Mouse (Mus musculus): Measurements from ENCODE around the gene Adamts13.

Adamts13 gene

DNA sequence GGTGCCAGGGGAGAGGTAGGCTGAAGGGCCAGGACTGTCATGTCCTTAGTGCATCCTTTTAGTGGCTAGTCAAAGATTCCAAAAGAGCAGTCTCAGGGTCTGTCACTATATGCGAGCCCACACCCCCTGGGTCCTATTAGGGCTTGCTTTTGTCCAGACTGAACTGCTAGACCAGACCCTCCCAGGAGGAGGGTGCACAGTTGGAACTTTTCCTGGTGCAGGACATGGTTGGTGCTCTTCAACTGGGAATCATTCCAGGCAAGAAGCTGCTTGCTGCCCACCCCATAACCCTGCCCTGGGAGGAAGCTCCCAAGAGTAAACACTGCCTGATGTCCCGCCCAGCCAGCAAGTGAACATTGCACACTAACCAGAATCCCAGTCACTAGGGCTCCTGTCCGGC is at the start of gene Adamts13:
TSS of gene Adamts13 (plus strand) at position 301 of the 400 bp plus-strand sequence.
- DNase-seq: no peak

DNA sequence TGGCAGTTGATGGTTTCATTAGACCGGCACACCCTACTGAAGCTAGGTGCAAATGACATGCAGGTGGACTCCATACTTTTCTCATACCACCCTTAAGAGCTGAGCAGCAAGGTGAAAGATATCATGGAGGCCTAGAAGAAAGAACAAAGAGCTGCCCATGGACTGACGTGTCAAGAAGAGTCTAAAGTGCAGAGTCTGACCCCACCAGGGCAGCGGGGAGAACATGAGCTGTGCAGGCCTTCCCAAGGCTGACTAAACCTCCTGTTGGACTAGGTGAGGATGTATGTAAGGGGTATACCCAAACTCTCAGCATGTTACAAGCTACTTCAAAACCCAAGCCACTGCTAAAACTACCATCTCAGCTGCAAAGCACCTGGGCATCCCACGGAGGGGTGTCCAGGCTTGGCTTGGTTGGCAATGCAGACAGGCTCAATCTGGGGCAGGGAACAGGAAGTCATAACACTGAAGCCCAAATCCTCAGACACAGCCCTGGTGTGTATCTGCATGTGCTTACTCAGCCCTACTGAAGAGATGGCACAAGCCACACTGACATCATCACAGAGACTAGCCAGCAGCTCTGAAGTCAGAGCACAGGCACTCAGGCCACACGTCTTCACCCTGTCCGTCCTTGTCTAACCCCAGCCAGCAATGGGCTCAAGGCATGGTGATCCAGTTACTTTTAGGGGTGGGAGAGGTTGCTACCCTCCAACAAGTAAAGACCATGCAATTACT is 45.3 kb upstream of the Adamts13 start:
- DNase-seq: no peak

DNA sequence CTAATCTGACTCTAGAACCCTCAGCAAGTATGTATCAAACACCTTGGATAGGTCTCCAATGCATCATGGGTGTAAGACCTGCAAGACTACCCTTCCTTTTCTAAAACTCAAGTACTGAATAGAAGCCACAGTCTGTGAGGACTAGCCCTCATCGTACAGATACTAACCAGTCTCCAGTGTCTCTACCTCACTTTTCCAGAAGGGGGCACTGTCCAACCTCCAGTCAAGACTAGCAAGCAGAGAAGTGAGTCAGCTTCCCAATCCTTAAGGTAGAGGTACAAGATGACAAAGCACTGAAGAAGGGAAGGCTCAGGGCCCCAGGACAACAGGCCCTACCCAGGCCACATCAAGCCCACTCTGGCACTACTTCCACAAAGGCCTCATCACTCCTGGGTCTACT is 42.8 kb upstream of the Adamts13 start:
- peak; percentile 62 to 75 for DNase-seq

DNA sequence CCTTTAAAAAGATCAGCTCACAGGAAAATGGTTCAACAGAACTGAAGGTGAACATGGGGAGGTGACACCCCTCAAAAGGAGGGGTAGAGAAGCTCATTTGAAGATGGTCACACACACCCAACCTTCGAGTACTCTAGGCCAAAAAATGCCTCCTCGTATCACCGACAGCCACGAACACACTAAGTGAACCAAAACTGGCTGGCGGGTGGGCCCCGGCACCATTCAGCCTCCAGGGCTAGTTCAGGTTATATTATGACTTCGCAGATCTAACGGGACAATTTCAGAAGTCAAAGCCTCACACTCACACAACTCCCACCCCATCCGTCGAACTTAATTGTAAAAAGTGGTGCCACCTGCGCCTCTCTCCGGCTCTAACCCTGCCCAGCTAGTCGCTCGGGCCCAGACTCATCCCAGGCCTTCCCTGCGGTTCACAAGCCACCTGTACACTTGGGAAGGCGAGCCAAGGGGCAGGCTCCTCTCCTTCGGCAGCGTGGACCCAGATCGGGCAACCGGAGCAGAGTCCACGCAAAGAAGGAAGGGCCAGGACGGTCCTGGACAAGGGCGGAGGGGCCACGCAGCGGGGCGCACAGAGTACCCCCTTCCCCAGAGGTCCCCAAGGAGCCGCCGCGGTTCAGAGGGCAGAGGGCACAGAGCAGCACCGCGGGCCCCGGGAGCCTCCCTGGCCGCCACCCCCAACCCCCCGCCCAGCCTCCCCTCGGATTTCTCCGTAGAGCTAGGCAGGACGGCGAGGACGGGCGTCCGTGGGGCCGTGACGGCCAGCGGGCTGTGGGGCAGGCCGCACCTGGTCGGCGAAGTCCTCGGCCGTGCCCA is 40.5 kb upstream of the Adamts13 start:
- peak in 1 of 2 experiments; percentile 70 for DNase-seq

DNA sequence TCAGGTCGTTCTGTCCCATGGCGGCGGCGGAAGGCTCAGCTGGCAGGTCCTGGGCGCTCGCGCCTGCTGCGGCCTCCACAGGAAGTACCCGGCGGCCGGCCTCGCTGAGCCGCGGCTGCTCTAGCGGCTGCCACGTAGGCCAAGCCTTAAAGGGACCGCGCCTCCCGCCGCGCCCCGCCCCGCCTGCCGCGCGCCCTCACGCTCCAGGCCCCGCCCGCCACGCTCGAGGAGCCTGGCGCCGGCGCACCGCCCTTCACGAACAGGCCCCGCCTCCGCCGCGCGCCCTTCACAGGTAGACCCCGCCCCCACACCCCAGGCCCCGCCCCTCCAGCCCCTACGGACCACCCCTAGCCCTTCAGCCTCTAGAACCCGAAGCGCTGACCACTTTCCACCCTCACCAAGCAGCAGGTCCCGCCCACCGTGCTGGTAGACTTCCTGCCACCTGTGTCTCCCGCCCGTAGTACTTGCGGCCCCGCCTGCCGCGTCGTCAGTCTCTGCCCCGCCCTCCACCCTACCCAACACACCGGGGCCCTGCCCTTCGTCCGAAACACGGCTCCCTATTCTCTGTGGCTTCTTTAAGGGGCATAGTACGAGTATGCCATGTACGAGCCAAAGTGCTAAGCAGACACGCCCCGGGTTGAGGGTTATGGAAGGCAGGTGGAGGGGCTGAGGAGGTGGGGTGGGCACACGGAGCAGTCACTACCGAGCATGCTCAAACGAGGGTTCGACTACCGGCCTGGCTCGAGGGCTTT is 39.7 kb upstream of the Adamts13 start, which contains the start of the genes Surf4 and Stkld1:
TSS of gene Surf4 (minus strand) at position 625 of the 752 bp plus-strand sequence.
TSS of gene Stkld1 (plus strand) at position 744 of the 752 bp plus-strand sequence.
- peak; percentile 96 to 98 for DNase-seq

DNA sequence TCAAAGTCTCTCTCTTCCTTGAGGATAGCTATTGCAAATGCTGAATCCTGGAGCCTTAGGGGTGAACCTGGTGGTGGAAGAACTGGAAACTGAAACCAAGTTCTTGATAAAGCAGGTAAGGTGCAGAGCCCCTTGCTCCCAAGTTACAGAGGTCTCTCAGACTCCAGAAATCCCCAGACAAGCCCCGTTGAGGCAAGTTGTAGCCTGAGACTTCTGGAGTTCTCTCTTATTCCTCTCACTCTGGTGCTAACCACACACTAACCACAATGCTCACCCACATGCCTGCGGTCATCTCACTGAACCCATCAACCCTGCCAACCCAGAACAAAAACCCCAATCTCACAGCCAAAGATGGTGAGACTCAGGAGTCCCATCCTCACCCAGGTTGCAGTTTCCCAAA is 37.9 kb upstream of the Adamts13 start:
- no peak for DNase-seq

DNA sequence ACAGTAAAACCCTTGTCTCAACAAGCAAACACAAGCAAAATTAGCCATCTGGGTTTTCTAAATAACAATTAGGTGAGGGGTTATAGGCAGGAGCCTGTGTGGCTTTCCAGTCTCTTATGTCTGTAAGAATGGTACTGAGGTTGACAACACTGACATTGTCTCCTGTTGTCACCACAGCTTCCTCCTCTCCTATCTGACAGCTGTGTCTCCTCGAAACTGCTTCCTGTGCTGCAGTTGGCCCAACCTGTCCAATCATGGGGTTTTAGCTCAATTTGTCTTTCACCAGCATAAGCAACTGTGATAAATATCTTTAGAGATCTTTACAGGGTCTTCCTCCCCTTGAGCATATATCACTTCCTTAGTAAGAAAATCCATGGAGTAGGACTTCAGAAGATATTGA is 36.8 kb upstream of the Adamts13 start:
- no peak for DNase-seq

DNA sequence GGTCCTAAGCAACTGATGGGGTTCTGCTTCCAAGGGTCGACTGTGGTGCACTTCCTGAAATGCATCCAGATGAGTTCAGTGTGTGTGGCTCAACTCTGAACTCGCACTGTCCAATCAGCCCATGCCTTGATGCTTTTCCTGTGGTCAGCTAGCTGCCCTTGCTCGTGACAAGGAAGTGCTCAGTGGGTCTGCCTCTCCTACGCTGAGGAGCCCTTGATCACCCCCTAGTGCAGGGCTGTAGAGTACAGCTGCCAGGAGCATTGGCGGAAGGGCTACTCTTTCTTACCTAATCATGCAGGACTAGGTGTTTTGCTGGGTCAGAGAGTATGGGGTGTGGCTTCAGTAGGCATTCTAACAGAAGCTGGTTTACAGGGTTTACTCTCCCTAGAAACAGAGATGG is 31.7 kb upstream of the Adamts13 start:
- DNase-seq: peak in 1 of 2 experiments; percentile 35

DNA sequence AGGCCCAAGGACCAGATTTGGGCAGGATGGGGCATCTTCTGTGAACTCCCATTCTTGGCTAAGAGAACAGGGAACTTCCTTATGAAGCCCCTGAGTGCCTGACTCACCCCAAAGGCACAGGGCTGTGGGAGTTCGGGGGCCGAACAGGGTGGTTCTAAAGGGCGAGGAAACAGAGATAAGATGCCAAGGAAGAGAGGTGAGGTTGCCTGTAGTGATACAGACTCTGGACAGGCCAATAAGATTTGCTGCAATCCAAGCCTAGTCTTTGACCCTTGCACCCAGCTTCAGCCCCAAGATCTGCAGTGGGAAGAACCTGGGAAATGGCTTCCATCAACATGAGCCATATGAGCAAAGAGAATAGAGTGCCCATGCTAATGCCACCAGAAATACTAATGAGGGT is 30.0 kb upstream of the Adamts13 start:
- DNase-seq: no peak

DNA sequence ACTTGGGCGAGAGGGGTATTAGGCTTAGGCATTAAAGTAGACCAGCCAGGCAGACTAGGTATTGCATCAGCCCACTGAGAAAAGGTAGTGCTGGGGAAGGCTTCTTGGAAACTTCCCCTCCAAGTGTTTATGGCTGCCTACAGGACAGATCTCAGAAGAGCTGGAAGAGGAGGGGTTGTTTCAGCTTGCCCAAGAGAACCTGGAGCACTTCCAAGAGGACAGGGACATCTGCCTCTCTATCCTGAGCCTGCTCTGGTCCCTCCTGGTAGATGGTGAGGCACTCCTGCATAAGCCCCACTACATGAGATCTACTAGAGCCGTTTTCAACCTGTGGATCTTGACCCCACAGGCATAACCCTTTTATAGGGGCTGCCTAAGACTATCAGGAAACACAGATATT is 22.8 kb upstream of the Adamts13 start:
- DNase-seq: no peak

DNA sequence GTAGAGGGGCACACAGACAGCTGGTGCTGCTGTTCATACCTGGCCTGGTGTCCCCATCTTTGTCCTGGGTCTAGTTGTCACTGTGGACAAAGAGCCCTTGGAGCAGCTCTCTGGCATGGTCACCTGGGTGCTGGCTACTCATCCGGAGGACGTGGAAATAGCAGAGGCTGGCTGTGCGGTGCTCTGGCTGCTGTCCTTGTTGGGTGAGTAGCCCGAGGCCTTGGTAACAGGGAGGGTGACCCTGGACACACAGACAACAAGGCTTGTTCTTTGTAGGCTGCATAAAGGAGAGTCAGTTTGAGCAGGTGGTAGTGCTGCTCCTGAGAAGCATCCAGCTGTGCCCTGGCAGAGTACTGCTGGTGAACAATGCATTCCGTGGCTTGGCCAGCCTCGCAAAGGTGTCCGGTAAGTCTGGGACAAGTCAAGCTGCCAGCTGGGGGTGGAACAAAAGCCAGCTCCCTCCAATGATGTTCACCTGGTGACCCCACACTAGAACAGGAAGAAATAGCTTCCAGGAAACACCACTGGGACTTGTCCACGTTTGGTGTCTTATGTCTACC is 21.8 kb upstream of the Adamts13 start:
- no peak for DNase-seq

DNA sequence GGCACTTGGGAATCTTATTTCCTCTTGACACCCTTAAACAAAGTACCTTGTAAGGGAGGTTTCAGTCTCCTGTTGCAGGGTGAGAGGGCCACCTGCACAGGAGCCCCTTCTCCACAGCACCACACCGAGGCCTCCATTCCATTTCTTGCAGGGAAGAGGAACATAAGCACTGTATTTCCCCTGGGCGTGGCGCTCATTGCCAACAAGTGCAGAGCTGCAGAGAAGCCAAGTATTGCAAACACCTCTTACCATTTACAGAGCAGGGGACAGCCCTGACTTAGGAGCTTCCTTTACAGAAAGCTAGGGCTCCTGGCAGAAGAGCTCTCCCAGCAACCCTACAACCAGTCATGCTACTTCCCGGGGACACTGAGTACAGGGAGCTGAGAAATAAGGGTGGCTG is 21.0 kb upstream of the Adamts13 start:
- DNase-seq: no peak

DNA sequence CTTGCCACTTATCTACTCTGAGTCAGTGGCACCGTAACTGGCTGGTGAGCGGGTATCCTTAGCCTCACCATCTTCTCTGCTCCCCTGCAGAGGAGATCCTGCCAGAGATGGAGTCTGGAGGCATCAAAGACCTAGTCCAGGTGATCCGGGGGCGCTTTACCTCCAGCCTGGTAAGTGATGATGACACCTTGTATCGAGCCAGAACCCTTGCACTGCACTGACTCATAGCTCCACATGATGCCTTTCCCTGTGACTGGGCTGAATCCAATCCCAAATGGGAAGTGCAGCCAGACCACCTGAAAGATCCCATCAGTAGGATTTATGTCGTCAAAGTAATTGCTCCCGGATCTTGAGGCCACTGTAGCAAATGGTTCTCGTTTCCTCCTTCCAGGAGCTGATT is 20.4 kb upstream of the Adamts13 start:
- no peak for DNase-seq

DNA sequence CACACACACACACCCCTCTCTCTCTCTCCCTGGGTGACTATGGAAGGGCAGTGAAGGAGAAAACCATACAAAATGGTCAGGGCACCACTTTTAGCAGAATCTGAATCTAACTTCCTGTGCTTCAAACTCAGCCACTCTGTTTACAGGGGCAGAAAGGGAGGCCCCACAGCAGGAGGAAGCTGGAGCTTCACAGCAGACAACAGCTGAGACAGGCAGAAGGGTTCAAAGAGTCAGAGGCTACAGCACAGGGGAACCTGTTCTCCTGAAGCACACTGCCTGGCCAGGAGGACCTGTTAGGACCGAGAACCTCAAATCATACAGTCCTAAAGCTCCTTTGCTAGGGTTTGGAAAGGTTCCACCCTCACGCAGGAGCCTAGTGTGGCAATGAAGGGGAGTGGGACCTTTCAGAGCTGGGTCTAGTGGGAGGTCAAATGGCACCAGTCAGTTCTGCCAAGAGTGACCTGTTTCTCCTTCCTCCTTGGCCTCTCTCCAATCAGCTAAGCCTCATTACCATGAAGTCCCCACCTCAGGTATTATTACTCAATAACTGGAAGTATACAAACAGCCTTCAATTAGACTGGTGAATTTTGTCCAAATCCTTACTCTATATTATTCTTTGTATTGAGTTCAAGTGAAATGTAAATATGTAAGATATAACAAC is 18.4 kb upstream of the Adamts13 start:
- DNase-seq: no peak

DNA sequence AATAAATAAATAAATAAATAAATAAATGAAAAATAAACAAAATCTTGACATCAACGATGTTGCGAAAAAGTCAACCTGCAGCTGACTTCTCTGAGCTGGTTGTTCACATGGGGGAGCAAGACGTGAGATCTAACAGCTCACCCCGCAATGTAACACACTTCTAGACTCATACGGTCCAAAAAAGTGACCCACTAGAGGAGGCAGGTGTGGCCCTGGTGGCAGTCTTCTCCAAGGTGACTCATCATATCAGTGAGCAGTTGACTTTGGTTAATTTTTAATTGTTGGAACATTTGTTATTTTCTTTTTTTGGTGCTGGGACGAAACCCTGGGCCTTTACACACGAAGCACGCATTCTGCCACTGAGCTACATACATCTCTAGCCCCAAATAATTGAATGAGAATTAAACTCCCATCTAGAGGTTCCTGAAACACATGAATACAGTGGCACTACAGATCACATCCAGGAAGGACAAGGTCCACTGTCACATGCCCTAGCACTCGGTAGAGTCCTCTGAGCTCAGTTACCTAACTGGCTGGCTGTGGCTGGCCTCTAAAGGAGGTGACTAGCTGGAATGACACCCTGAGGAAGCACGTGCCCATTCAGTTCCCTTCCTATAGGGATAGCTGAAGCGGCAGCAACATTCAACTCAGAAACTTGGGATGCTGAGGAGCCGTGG is 16.3 kb upstream of the Adamts13 start:
- DNase-seq: no peak

DNA sequence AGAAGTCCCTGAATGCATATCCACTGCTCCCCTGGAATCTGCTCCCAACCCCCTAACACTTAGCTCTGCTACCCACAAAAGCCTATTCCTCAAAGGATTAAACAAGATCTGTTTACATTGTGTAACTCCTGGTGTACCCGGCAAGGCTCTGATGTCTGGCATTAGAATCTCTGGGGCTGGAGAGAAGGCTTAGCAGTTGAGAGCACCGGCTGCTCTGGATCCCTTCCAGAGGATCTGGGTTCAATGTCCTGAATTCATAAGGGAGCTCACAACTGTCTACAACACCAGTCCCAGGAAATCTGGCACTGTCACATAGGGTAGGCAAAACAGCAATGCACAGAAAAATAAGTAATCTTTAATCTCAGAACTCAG is 15.7 kb upstream of the Adamts13 start:
- no peak for DNase-seq

DNA sequence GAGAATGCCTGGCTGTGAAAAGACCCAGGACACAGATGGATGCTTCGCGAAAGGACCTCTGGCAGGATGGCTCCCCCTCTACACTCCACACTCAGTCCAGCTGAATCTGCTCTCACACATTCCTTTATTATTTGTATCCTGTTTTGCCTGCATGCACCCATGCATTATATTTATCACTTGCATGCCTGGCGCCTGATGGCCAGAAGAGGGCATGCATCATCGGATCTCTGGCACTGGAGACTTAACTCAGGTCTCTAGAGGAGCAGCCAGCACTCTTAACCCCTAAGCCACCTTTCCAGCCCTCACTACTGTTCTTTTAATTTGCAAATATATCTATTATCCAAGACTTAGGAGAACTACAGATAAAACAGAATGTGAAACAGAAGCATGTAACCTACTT is 12.5 kb upstream of the Adamts13 start:
- peak; percentile 37 to 60 for DNase-seq

DNA sequence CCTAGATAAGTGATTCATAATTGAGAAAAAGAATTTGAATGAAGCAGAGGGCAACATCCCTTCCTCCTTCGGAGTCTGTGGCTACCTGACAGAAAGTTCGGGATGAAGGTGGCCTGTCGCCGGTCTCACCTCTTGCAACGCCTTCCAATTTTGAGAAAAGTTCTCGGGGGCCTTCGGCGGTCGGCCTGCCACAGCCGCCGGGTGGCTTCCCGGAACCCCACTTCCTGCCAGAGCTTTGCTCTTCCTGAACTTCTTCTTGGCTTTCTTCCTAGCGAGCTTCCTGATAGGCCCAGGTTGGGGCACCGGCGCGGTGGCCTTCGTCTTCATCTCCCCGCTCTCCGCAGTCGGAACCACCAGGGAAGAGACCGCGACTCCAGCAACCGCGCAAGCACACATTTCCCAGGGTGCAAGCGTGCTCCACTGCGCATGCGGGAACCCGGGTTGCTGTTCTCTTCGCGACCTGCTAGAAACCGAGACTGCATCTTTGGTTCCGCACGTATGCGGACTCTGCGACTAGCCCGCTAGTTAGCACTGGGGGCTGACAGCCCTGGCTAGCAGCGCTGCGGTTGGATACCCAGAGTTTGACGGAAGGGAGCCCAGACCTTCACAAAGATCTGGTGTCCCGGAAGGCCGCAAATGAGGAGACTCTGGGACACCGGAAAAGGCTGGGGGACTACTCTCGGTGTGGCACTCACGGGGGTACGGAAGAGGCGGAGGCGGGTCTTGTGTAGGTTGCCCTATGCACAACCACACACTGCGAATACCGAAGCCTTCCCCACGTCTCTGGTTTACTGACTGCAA is 9.1 kb upstream of the Adamts13 start, which contains the start of gene Rexo4:
TSS of gene Rexo4 (minus strand) at position 464 of the 801 bp plus-strand sequence.
- DNase-seq: peak; percentile 96 to 97

DNA sequence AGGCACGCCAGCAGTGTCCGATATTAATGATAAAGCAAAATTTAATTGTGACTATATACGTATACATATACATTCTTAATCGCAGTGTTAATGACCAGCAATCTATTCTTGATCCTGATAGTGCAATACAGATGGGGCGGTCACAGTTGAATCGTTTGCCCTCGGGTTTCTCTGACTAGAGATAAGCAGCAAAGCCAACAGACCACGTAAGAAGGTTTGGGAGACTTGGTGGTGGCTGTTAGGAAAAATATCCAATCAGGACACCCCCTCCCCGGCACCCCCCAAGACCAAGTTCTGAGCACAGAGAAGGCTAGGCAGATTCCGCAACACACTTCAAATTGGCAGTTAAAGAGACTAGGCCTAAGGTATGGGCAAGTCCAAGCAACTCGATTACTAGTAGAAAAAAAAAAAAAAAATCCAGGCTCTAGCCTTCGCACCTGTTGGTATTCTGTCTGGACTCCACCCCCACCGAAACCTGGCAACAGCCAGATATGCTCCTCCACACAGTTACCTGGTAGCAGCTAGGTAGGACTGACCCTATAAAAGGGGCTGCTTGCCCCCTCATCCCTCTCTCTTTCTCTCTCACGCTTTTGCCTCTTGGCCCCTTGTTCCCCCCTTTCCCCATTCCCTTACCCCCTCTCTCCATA is 8.4 kb upstream of the Adamts13 start:
- peak in 1 of 2 experiments; percentile 28 for DNase-seq

DNA sequence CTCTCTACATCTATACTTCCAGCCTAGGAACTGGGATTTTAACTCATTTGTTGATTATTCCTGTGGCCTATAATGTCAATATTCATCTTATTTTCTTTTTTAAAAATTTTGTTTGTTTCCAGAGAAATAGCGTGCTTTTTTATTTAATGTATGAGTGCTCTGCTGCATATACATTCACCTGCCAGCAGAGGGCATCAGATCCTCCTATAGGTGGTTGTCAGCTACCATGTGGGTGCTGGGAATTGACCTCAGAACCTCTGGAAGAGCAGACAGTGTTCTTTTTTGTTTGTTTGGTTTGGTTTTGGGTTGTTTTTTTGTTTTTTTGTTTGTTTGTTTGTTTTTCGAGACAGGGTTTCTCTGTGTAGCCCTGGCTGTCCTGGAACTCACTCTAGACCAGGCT is 6.0 kb upstream of the Adamts13 start:
- DNase-seq: no peak

All from kidney, postnatal 4 days (tissue).